Comparison of ENCODE assay signal across 9 mouse cellular contexts in genomic region chr2:127927452-127928273, GRCm38 (mm10).
DNase-seq lines count a peak whose midpoint lies in the region; ATAC-seq and TF ChIP-seq lines count a peak whose summit lies in the region.
"Had no signal": no experiment of that assay in that cellular context is flagged by ENCODE, and none has a peak within 500 bp of the region (broad histone marks: within the 10 kb centered on the region; RNA-seq: fewer than 3 reads in every experiment).

No protein-coding gene starts in this region.

- no peaks in the 10 kb centered on the region for H3K36me3 ChIP-seq in hindbrain, embryonic 10.5 days
- H3K36me3 ChIP-seq in hindbrain, postnatal 0 days (ENCODE audit: insufficient read depth, low read length): no peaks in the 10 kb centered on the region
- no peaks in the 10 kb centered on the region for H3K36me3 ChIP-seq in embryonic facial prominence, embryonic 13.5 days

- no peak for ATAC-seq in hindbrain, postnatal 0 days
- ATAC-seq in CD4-positive, CD25-positive, alpha-beta regulatory T cell, adult 4 months: peak; percentile 66
- ATAC-seq in embryonic facial prominence, embryonic 13.5 days (ENCODE audit: insufficient number of reproducible peaks, insufficient read depth, low FRiP score, low TSS enrichment, low read depth): no peak
- peak; percentile 35; the same call in 1 of the 2 replicates for ATAC-seq in neutrophil, adult 5-6 weeks (ENCODE audit: extremely low read depth, insufficient number of reproducible peaks, low FRiP score, poor library complexity, severe bottlenecking)
- ATAC-seq in erythroblast, adult 5-6 weeks (replicated peaks; ENCODE audit: low FRiP score, poor library complexity, severe bottlenecking): no peak

- no peak overlapping the region for H3K4me3 ChIP-seq in hindbrain, embryonic 10.5 days
- H3K4me3 ChIP-seq in hindbrain, postnatal 0 days (ENCODE audit: low read length): no peak overlapping the region
- H3K4me3 ChIP-seq in embryonic facial prominence, embryonic 13.5 days: no peak overlapping the region

- H3K9me3 ChIP-seq in hindbrain, embryonic 10.5 days: no peaks in the 10 kb centered on the region
- H3K9me3 ChIP-seq in hindbrain, postnatal 0 days (ENCODE audit: low read length): no peaks in the 10 kb centered on the region
- H3K9me3 ChIP-seq in embryonic facial prominence, embryonic 13.5 days: no peaks in the 10 kb centered on the region

- H3K4me1 ChIP-seq in hindbrain, embryonic 10.5 days (replicated peaks): peaks cover 52% of the 10 kb centered on the region
- no peaks in the 10 kb centered on the region for H3K4me1 ChIP-seq in hindbrain, postnatal 0 days (ENCODE audit: insufficient read depth, low read length)
- peaks cover 22% of the 10 kb centered on the region for H3K4me1 ChIP-seq in embryonic facial prominence, embryonic 13.5 days

- H3K27me3 ChIP-seq in hindbrain, embryonic 10.5 days (ENCODE audit: insufficient read depth, poor library complexity, severe bottlenecking): peaks cover 4% of the 10 kb centered on the region; the same call in 1 of the 2 replicates
- no peaks in the 10 kb centered on the region for H3K27me3 ChIP-seq in hindbrain, postnatal 0 days (ENCODE audit: insufficient read depth, low read length)
- peaks cover 7% of the 10 kb centered on the region for H3K27me3 ChIP-seq in embryonic facial prominence, embryonic 13.5 days

- no peak for TF ChIP-seq CTCF in hindbrain, postnatal 0 days (IDR thresholded peaks at IDR 0.05; ENCODE audit: low read depth)

- peak overlapping the region; percentile 66 for H3K27ac ChIP-seq in hindbrain, embryonic 10.5 days
- H3K27ac ChIP-seq in hindbrain, postnatal 0 days: no peak overlapping the region
- peak overlapping the region; percentile 24; the same call in 1 of the 2 replicates for H3K27ac ChIP-seq in embryonic facial prominence, embryonic 13.5 days

- no peak overlapping the region for H3K9ac ChIP-seq in hindbrain, postnatal 0 days (replicated peaks; ENCODE audit: low read length)
- H3K9ac ChIP-seq in embryonic facial prominence, embryonic 13.5 days: no peak overlapping the region

- 28% methylated on average over 15 of the region's 15 CpGs for WGBS in hindbrain, embryonic 10.5 days
- 37% methylated on average over 15 of the region's 15 CpGs for WGBS in hindbrain, postnatal 0 days
- WGBS in embryonic facial prominence, embryonic 13.5 days: 24% methylated on average over 15 of the region's 15 CpGs

- peak; percentile 9 for DNase-seq in hindbrain, embryonic 10.5 days (ENCODE audit: low spot score)
- no peak for DNase-seq in hindbrain, postnatal 0 days (ENCODE audit: low spot score)
- no peak for DNase-seq in right cerebral cortex, postnatal 36 days (ENCODE audit: low spot score in 2 of 2)
- no peak for DNase-seq in ovary, postnatal 10 days (ENCODE audit: low spot score)
- DNase-seq: kidney, adult 8-10 months had no signal

- no peak overlapping the region for H3K4me2 ChIP-seq in hindbrain, postnatal 0 days (ENCODE audit: low read depth, low read length)
- peak overlapping the region; percentile 27 for H3K4me2 ChIP-seq in embryonic facial prominence, embryonic 13.5 days

Comparison
In these comparisons a context has a peak if more than half of its experiments do, and no peak if none do; other contexts are left out.
1. ATAC-seq: peak in CD4-positive, CD25-positive, alpha-beta regulatory T cell, adult 4 months (single experiment) and neutrophil, adult 5-6 weeks (single experiment); none in hindbrain, postnatal 0 days (single experiment), embryonic facial prominence, embryonic 13.5 days (single experiment) and erythroblast, adult 5-6 weeks (single experiment).